Mouse (Mus musculus) brain, embryonic 14.5 days (tissue): Measurements from ENCODE around the gene 4932414N04Rik.

ENCODE experiments used
- CTCF ChIP-seq: fragments of 200-500 bp; IDR thresholded peaks from 2 replicates; pipeline ENCODE4 v1.5.1; 2012; ENCODE audit warnings: inconsistent platforms, mild to moderate bottlenecking, moderate library complexity, borderline replicate concordance; ENCODE audit not compliant: insufficient read depth, insufficient read length; ENCODE audit errors: extremely low read depth
- POLR2A ChIP-seq: fragments of 200-500 bp; IDR thresholded peaks from 2 replicates; pipeline ENCODE4 v1.6.1; 2012; ENCODE audit warnings: mild to moderate bottlenecking, inconsistent platforms, borderline replicate concordance; ENCODE audit not compliant: poor library complexity, insufficient read depth, insufficient read length, severe bottlenecking; ENCODE audit errors: extremely low read depth

GRCm38 (mm10) chr2:68767186-68767890, 111.1 kb downstream of the 4932414N04Rik start:
- no peak for TF ChIP-seq CTCF
- no peak for TF ChIP-seq POLR2A
